8 mouse cellular contexts compared by ENCODE assay signal in the genomic region with DNA sequence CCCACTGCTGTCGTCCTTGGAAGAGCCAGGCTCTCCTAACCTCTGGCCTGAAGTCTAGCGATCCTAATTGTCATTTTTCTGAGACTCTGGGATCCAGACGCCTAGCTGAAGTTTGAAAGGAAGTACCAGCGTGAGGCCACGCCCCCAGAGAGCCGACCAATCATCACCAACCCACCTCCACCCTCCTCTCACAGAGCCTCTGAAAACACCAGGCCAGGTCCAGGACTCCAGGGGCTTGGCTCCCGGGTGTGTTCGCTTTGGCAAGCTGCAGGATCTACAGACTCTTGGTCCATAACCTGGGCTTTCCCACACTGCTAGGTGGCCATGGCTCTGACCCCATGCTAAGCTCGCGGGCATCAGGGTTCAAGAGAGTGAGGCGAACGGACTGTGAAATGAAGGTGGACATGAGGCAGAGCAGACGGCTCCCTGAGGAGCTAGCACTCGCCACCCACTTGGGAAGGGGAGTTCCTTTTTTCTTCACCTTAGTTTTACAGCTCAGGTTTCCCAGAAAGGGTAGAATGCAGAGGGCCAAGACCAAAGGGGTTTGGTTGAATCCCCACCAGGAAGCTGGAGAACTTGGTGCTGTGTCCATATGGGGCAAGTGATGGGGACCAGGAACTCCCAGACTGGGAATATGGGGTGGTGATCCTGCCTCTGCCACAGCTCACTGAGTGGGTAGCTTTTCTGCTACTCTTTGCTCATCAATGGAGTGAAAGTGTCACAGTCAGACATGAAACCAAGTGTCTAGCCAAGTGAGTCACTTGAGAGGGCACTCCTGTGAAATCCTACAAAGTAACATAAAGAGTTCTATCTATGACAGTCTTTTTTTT. TPM values are rescaled to one million over a fixed set of nuclear protein-coding genes. Genes with fewer than 3 reads are reported as not detected.
DNase-seq lines count a peak whose midpoint lies in the region; ATAC-seq and TF ChIP-seq lines count a peak whose summit lies in the region.

No protein-coding gene starts in this region.

- intact Hi-C loops in left cerebral cortex, postnatal 4 days (cut with DNase I), result no loop called here

- H3K36me3 ChIP-seq in ES-Bruce4 (ENCODE audit: control insufficient read depth, insufficient read depth, low read length, poor library complexity, severe bottlenecking), result no peaks in the 10 kb centered on the region
- H3K36me3 ChIP-seq in forebrain, embryonic 14.5 days (ENCODE audit: control insufficient read depth, insufficient read depth, low read length), result 0 out of 2 replicates have a peak, but pooled peaks cover 5% of the 10 kb centered on the region
- H3K36me3 ChIP-seq in spleen, adult 2 months (ENCODE audit: control insufficient read depth, insufficient read depth, low read length), result no peaks in the 10 kb centered on the region

- H3K9ac ChIP-seq in ES-Bruce4 (ENCODE audit: low read depth, poor library complexity, severe bottlenecking), result peak overlapping the region; percentile 59
- peak overlapping the region; percentile 35 for H3K9ac ChIP-seq in forebrain, embryonic 14.5 days (ENCODE audit: low read length)

- no peaks in the 10 kb centered on the region for H3K27me3 ChIP-seq in ES-Bruce4 (ENCODE audit: control insufficient read depth, insufficient read depth, low read length, poor library complexity, severe bottlenecking)
- no peaks in the 10 kb centered on the region for H3K27me3 ChIP-seq in forebrain, embryonic 14.5 days (replicated peaks; ENCODE audit: control insufficient read depth, insufficient read depth, low read length)
- H3K27me3 ChIP-seq in spleen, adult 2 months (ENCODE audit: control insufficient read depth, insufficient read depth, low read length), result no peaks in the 10 kb centered on the region

- peak overlapping the region; percentile 74 for H3K4me3 ChIP-seq in ES-Bruce4 (ENCODE audit: low read depth, low read length)
- H3K4me3 ChIP-seq in forebrain, embryonic 14.5 days (ENCODE audit: low read depth, low read length), result 0 out of 2 replicates have a peak overlapping the region, but pooled peaks have one; percentile 6
- H3K4me3 ChIP-seq in spleen, adult 2 months (ENCODE audit: extremely low read depth, insufficient read depth, insufficient read length), result peak overlapping the region; percentile 52

- TF ChIP-seq EP300 in ES-Bruce4 (IDR thresholded peaks at IDR 0.05; ENCODE audit: insufficient read depth, low read depth, low read length), result no peak

- H3K27ac ChIP-seq in ES-Bruce4 (ENCODE audit: insufficient read depth, low read length), result no peak overlapping the region
- H3K27ac ChIP-seq in forebrain, embryonic 14.5 days (ENCODE audit: low read depth, low read length), result no peak overlapping the region
- 0 out of 2 replicates have a peak overlapping the region, but pooled peaks have one; percentile 6 for H3K27ac ChIP-seq in spleen, adult 2 months (ENCODE audit: insufficient read depth, low read length)

- peak; percentile 32 for TF ChIP-seq POLR2A in ES-Bruce4 (IDR thresholded peaks at IDR 0.05; ENCODE audit: insufficient read depth, low read length)
- no peak for TF ChIP-seq POLR2A in spleen, adult 2 months (IDR thresholded peaks at IDR 0.05; ENCODE audit: low read depth, low read length)

- WGBS in forebrain, embryonic 14.5 days, result 2% methylated on average over 14 of the region's 14 CpGs
- 7% methylated on average over 14 of the region's 14 CpGs for WGBS in spleen, adult 2 months

- no peaks in the 10 kb centered on the region for H3K9me3 ChIP-seq in ES-Bruce4 (replicated peaks; ENCODE audit: control insufficient read depth, insufficient read depth, low read length, poor library complexity, severe bottlenecking)
- no peaks in the 10 kb centered on the region for H3K9me3 ChIP-seq in forebrain, embryonic 14.5 days (replicated peaks; ENCODE audit: control insufficient read depth, low read length)

- peak overlapping the region; percentile 43 for H3K4me2 ChIP-seq in forebrain, embryonic 14.5 days (ENCODE audit: low read length)

- peak; percentile 87 for ATAC-seq in forebrain, embryonic 14.5 days
- peak; percentile 99 for ATAC-seq in hematopoietic stem cell, adult 5-6 weeks (replicated peaks in 1 of 2; ENCODE audit: insufficient read depth in 1 of 2, low FRiP score in 2 of 2, low TSS enrichment in 1 of 2, low read depth in 1 of 2, poor library complexity in 2 of 2, severe bottlenecking in 2 of 2)

- H3K4me1 ChIP-seq in ES-Bruce4 (ENCODE audit: control insufficient read depth, insufficient read depth, low read length), result no peaks in the 10 kb centered on the region
- peaks cover 3% of the 10 kb centered on the region for H3K4me1 ChIP-seq in forebrain, embryonic 14.5 days (ENCODE audit: control insufficient read depth, insufficient read depth, low read length)
- H3K4me1 ChIP-seq in spleen, adult 2 months (ENCODE audit: control insufficient read depth, insufficient read depth, insufficient read length), result no peaks in the 10 kb centered on the region; the same call in 1 of the 2 replicates

- no peak for TF ChIP-seq CTCF in ES-Bruce4 (IDR thresholded peaks at IDR 0.05; ENCODE audit: low read depth, low read length)
- TF ChIP-seq CTCF in spleen, adult 2 months (IDR thresholded peaks at IDR 0.05; ENCODE audit: extremely low read depth, insufficient read depth, insufficient read length, insufficient replicate concordance), result no peak

- peak; percentile 86 to 88 for DNase-seq in adrenal gland, postnatal 36 days
- DNase-seq in forebrain, embryonic 14.5 days (ENCODE audit: low spot score), result peak; percentile 52
- DNase-seq in left cerebral cortex, postnatal 4 days, result peak; percentile 30
- DNase-seq in mesoderm, embryonic 11.5 days (ENCODE audit: low read depth, low spot score), result peak; percentile 76
- peak in 1 of 2 experiments; percentile 67 for DNase-seq in spleen, adult 2 months (ENCODE audit: low read depth in 1 of 2, low spot score in 2 of 2)
- no peak for DNase-seq in frontal cortex, postnatal 25 days (ENCODE audit: low spot score in 2 of 2)

RNA-seq across cellular contexts. Expression of a gene that starts 12.2 kb away (rescaled TPM):
- polyA plus RNA-seq in ES-Bruce4 (2011; ENCODE audit: insufficient read depth, insufficient read length, low read depth, missing spikeins), result 51.5 and 55.0 TPM in 2 replicates
- total RNA-seq in adrenal gland, postnatal 36 days (2021), result 10 to 100 TPM; 41.7 to 43.7 TPM
- polyA plus RNA-seq in forebrain, embryonic 14.5 days (2014; fragmentation: Nextera tagmentation; extraction: Ambion mirVana), result 15.9 and 18.0 TPM in 2 replicates
- 49.2 and 52.4 TPM in 2 replicates for total RNA-seq in hematopoietic stem cell, adult 5-6 weeks (2017)
- total RNA-seq in left cerebral cortex, postnatal 4 days (2021), result 10 to 100 TPM; 71.8 to 73.7 TPM
- 18.6 and 24.2 TPM in 2 replicates for polyA plus RNA-seq in spleen, adult 2 months (2012; rRNA removed)

Comparison
In these comparisons a context has a peak if more than half of its experiments do, and no peak if none do; other contexts are left out.
1. H3K4me3 ChIP-seq: peak in every context shown above with its lines; median percentile 74 in ES-Bruce4; 52 in spleen, adult 2 months; 6 in forebrain, embryonic 14.5 days.
2. DNase-seq: peak in adrenal gland, postnatal 36 days (2 of 2), forebrain, embryonic 14.5 days (single experiment), left cerebral cortex, postnatal 4 days (single experiment) and mesoderm, embryonic 11.5 days (single experiment); none in frontal cortex, postnatal 25 days (0 of 2).